Mouse (Mus musculus) cerebellum, adult 11-12 months (tissue): ENCODE data around the gene Kctd6.

ENCODE experiments used
- DNase-seq: peaks from one replicate; pipeline ENCODE4 v3.0.0; 2022

Gene Kctd6

DNA sequence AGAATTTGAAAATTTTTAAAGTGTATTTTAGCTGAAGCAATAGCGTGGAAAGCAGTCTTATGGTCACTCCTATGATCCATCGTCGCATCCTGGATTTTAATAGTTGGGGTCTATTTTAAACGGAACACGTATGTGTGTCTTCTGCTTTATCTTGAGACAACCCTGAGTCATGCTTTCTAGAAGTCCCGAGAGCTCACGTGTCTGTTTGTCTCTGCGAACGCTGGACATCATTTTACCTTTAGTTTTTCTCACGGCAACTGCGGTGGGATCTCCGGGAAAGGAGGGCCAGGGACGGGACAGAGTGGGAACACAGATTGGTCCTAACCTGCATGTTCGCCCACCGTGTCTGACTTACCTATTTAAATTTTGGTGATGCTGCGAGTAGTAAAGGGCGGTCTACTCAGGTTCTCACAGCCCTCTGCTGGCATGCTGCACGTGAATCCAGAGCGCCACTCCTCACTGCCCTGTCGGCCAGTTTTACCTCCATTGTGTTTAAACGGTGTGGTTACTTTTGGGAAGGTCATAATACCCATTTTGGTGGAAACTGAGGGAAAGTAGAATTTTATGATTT is 1.4 kb downstream of the Kctd6 start:
- DNase-seq = peak; percentile 41

DNA sequence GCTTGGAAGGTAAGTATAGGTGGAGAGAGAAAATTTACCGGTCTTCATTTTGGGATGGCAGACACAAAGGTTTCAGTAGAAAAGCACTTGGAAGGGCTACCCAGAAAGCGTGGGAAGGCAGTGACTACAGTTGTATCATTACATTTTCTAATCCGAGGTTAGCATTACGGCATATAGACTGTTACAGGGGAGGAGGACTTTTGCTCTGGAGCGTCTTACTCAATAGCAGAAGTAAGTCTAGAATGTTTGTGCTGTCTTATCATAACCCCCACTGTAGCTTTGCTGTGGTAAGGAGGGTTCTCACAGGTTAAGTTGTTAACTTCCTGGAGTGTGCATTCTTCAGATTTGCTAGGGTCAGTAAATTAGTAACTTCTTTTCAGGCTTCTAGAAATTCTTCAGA is 2.2 kb downstream of the Kctd6 start:
- DNase-seq = no peak

DNA sequence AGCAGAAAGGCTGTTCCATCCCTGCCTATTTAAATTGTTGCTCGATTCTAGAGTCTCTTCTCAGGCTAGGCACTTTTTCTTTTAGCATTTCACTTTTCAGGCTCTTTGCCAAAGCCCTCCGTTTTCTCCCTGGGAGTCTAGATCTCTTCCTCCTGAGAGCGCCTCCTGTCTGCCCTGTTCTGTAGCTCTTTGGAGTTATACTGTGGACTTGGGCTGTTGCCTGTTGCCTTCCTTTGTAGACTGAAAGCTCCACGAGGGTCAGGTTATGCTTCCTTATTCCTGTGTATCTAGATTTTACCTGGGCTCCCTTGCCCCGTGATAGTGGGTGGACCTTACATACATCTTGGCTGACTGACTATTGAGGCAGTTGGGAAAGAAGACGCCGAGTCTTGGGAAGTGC is 4.3 kb downstream of the Kctd6 start:
- DNase-seq = peak; percentile 51

DNA sequence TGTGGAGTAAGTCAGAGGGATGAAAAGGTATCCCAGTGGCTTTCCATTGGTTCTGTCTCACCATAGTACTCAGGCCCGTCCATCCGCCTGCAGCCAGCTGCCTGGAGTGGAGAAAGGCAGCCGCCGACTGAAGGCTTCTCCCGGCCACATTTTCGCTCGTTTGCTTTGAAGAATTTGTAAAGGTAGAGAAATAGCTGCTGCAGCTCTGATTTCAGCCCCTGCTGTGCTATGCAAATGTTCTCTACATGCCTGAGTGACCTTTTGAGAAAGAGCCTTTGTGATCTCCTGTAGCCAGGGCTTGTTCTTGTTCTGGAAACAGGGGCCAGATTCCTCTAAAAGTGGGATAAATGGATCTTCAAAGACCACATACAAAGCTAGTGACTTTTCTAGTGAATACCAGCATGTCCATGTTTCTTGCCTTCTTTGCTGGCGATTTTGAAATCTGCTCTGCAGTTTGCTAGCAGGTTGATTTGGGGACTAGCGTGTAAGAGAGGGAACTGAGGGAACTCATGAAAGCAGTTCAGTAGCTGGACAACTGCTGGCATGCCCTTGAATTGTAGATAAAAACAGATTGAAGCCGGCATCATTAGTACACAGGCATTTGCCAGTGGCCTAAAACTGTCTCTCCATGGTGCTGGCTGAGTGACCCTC is 4.9 kb downstream of the Kctd6 start:
- peak; percentile 73 for DNase-seq

DNA sequence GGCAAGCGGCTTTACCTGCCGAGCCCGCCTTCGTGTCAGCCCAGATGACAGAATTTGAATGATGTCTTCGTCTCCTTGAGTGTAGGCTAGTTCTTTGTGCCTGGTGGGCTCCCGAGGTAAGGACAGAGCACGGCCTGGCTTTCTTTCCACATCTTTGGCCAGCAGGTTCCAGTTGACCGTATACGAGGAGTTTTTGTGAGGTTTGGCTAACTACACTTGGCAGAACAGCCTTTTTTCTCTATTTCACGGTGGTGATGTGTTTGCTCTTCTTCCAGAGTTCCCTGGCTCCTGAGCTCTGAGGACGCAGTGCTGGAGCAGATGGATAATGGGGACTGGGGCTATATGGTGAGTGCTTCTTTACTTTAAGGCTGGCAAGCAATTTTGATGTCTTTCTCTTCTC is 5.9 kb downstream of the Kctd6 start:
- DNase-seq = peak; percentile 43

DNA sequence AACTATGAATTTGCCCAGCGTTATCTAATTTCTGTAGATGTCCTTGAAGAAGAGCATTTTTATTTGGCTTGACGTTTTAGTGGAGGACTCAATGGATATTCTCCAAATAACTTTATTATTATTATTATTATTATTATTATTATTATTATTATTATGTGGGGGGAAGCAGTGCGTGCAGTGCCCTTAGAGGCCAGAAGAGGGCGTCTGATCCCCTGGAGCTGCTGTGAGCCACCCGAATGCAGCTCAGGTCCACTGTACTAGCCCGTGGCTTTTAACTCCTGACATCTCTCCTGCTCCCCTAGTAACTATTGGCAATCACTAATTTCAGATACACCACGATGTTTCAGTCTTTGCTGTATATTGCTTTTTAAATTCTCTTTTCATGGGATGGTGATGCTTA is 6.4 kb downstream of the Kctd6 start:
- DNase-seq = no peak

DNA sequence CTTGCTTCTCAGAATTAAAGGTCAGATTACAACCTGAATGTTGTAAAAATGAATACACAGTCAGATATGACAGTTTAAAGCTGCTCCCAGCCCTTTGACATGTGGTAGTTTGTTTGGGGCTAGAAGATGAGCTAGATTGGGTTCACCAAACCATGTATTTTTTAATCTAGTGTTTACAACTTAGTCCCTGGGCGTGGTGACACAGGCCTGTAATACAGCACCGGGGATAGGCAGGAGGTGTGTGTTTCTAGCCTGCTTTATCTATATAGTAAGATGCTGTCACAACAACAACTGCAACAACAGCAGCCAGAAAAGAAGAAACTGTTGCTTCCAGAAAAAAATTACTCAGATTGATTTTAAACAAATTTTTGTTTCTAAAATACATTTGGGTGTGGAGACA is 7.0 kb downstream of the Kctd6 start:
- DNase-seq = no peak

DNA sequence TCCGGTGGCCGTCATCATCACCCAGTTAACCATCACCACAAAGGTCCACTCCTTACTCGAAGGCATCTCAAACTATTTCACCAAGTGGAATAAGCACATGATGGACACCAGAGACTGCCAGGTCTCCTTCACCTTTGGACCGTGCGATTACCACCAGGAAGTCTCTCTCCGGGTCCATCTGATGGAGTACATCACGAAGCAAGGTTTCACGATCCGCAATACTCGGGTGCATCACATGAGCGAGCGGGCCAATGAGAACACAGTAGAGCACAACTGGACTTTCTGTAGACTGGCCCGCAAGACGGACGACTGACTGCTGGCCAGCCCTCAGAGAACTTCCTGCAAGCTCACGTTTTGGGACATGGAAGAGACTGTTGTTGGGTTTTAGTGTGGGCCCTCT is 8.6 kb downstream of the Kctd6 start:
- no peak for DNase-seq

DNA sequence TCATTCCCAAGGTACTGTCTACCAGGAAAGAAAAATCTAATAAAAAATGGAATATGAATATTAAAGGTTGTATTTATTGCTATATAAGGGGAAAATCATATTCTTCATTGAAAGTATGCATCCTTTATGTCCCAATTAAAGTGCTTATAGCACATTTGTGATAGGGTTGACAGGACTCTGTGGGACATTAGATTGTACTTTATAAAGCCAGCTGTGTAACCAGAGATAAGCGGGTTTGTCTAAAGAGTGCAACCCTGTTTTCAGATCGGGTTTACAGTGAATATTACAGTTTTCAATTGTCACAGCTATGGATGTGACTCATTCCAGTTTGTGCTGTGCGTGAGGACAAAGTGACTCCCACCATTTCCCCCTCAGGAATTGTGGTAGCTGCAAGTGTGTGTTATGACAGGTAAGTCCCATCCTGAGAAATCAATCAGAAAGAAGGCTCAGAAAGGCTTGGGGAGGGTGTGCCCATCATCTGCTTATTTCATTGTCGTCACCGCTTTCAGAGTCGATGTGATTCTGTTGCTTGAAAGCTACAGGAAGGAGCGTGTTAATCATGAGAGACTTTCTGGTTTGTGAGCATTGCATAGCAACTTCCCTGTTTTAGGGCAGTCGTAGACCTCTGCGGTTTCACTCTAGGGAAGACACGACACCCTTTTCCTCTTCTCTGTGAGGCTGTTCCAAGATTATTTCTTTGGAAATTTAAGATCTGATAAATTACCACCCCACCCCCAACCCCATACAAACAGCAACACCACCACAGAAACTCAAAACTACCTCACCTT is 9.8 kb downstream of the Kctd6 start:
- no peak for DNase-seq

DNA sequence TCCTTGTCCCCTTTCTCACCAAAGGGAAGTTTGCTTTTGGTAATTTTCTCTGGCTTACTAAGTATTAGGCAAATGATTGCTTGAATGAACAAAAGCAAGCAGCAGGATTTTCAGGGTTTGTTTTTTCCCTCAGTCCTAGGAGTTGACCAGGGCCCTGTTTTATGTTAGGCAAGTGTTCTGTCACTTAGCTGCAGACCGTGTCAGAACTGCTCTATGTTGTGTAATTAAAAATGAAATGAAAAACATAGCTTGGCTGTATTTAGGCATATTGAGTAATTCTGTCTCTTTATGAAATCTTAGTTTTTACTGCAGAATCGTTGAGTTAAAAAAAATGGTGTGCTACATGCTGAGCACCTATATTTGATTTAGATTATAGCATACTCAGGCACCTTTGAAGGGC is 10.9 kb downstream of the Kctd6 start:
- DNase-seq = no peak

DNA sequence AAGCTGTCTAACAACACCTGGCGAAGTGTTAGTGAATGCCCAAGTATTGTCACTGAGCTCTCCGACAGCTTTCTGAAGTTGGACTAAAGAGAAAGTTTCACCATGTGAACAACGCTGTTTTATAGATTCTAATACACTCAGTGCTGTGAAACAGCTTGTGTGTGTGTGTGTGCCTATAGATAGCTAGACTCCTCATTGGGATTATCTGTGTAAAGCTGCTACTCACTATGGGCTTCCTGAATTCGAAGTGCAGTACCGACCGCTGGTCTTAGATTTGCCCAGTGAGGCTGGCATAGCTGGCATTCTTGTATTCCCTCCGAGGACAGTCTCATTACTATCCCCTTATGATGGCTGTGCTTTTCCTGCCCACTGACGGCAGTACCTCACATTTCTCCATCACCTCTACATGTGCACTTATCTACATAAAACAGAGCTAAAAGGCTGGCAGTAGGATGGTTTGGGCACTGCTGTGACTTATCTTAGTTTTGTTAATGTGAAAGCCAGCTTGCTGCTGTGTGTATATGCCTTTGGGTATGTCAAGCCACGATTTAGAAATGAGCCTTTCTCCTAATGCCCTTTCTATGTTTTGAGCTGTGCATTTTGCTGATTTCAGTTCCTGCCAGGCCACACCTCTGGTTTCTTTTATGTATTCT is 15.6 kb downstream of the Kctd6 start:
- DNase-seq = no peak

DNA sequence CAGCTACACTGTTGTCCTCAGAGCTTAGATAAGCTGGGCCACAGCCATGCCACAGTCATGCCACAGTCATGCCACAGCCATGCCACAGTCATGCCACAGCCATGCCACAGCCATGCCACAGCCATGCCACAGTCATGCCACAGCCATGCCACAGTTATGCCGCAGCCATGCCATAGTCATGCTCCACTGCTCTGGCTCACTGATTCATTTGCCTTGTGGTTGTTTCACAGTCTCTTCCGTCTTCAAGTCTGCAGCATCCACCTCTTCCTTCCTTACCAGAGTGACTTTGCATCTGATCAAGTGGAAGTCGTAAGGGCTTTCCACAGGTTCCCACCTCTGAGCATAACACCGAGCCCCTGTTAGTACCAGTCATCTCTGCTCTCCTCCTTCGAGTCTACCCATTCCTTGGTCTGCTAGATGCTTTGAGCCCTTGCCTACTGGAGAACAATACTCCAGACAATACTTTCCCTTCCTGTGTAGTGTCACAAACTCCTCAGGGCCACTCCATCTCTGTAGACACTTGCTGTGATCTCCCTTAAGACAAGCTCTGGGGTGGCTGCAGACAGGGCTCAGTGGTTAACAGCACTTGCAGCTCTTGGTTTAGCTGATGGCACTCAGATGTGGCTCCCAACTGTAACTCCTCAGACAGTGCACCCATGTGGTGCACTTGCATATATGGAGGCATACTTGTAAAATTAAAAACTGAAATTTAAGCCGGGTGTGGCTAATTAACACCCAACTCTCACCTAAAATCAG is 18.4 kb downstream of the Kctd6 start:
- DNase-seq = no peak

DNA sequence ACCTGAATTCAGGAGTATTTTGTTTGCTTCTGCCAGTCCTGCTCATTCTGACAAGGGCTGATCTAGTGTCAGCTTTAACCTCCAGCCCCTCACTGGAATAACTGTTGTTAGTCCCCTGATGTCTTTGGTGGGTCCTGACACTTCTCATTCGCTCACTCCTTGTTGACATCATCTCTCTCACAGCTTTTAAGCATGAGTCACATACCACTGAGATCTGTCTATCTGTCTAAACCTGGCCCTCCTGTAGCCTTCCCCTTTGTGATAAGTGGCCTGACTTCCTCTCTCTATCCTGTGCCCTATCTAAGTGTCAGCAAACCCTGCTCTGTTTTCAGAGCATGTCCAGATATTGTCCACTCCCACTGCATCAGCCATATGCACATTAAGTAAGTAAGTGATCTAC is 19.3 kb downstream of the Kctd6 start:
- DNase-seq = no peak

DNA sequence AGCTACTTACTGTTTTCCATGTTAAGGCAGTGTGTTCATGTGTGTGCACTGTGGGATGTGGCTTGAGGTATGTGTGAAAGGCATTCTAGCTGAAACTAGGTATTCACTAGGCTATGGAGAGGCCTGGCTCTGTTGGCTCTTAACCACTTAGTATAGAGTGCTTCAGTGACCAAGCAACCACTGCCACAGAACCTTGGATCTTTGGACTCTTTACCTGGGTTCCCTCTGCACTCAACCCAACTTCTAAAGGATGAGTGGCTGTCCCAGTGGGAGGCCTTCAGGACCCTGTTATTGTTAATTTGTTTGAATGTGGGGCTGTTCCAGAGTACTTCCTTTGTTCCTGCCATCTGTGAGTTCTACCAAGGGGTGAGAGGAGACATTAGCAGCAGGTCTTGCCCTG is 27.9 kb downstream of the Kctd6 start:
- no peak for DNase-seq

DNA sequence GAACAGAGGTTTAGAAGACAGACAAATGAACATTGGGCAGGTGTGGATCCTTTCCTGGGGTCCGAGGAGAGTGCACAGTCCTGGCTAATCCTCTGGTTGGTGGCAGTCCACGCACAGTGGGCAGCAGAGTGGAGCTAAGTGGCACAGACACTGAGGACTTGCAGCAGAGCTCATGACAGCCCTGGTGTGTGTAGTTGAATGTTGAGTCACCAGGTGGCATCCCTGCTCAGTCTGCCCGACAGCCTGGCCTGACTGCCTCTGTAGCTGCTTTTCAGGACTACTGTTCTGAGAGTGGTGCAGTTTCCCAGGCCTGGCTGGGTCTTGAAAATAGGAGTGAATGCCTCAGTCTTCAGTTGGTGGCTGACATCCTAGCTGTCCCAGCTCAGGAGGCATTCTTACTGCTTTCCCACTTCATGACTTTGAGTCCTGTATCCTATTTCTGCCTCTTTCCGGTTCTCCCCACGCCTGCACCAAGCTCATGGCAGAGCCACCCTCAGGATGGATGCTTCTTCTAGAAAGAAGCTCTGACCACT is 28.5 kb downstream of the Kctd6 start:
- DNase-seq = peak; percentile 42

DNA sequence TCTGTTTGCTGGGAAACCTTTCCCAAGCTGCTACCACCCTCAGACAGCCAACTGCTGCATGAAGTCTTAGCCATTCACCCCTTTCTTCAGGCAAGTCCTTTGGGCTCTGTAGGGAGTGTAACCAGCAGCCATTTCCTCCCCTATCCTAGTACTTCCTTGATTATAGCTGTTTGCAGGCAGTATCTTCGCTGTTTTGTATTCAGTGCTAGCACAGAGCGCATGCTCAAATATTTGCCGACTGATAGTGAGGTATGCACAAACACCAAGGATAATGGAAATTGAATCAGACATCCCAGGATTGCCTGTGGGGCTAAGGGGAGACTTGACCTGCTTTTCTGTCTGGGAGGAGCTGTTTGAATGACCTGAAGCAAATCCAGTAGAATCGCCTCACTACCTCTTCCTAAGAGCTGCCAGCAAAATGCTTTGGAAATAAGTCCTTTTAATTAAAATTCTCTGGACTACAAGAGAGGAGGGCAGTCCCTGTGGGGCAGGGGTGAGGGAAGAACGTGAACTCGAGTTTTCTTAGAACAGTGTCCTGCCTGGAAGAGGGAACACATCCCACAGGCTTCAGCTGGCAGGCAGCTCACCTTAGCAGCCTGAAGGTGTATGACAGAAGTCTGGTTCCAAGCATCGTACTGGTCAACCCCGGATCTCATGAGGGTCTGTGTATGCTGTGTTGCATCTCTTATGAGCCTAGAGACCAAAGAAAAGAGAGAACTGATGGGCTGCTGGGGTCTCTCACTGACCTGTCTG is 29.4 kb downstream of the Kctd6 start:
- DNase-seq = no peak

DNA sequence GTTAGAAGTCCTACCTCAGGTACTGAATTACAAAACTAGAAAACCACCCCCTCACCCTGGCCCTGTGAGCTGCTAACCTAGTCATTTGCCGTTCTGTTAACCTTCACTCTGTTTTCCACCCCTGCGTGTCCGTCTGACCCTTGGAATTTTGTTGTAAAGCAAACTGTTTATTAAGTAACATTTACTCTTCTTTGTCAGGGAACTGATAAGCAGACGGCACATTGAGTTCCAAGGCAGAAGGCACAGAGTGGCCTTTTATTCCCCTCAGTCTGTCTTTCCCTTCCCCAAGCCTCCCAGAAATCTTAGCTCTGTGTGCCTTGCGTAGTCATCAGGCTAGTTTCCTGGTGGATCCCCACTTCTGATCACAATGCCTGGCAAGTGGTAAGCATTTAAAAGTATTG is 30.3 kb downstream of the Kctd6 start:
- DNase-seq = no peak

DNA sequence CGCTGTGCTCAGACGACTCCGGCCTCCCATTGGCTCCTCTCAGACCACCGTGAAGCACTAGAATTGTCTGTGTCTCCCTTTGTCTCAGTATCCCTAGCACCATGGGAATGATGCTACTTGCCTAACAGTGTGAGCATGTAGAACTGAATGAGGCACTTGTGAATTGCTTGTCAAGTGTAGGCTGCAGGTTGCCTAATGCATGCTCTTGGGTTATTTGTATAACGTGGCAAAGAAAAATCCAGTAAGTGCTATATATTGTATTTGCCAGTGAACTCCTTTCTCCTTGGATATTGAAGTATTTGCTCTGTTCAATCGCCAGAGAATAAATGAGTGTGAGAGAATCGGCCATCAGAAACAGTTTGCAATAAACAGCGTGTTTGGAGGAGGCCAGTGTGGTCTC is 32.9 kb downstream of the Kctd6 start:
- no peak for DNase-seq

DNA sequence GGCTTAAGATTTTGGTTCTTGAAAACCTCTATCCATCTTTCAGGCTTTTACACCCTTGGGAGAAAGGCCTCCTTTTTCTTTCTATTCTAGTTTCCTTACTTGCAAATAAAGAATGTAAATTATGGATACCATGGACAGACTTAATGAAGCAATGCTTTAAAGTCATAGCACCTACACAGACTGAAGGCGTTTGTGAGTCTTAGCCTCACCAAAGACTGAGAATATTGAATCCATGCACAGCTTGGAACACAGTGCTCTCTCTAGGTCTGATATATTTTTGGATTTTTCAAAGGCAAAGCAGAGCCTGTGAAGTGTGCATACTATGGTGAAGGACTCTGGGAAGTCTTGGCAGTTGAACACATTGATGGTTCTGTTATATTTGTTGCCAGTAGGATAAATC is 35.3 kb downstream of the Kctd6 start:
- no peak for DNase-seq

DNA sequence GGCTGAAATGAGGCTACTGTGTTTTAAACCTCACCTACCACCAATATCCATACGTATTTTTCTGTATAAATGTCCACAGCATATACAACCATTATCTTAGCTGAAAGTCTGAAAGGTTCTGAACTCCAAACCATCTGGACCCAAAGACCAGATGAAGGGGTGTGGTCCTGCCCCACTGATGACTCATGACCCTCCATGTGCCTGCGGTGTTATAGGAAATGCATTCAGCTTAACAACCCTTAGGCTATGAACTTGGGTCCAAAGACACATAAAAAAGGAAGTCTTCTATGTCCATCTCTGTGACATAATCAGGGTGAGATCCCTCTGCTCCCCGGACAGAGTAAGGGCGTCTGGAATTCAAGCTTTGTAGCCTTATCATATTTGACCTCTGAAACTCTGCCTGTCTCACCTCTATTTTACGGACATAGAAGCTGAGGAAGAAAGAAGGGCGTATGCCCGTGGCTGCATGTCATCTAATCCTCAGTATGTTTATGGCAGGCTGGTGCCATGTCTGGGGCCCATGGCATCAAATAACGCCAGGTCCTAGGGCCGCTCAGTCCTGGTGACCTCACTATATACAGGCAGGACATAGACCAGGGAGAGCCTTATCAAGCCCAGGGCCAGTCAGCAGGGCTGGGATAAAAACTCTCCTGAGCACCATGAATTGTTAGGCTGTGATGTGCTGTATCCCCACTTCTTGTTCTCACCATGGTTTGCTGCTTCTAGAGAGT is 36.4 kb downstream of the Kctd6 start:
- DNase-seq = no peak

DNA sequence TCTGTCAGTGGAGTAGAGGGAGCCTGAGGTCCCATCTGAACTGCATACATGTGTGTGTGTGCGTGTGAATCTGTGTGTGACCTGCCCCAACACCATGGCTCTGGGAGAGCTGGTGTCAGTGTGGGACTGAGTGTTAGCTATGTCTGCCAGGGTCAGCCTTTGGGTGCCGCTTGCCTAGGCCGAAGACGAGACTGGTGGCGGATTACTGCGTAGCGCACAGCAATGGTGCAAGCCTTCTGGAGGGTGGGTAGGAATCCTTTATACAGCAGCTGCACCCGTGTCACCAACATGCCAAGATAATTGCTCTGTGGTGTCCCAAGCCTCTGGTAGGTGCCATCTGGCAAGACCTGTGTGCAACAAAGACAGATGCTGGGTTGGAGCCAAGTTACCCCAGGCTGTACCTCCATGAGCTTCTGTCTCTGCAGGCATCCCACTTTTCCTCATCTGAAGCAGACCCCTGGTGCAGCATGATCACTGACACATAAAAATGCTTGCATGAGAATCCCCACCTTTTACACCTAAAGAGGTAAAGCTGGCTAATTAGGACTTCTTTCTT is 37.5 kb downstream of the Kctd6 start:
- no peak for DNase-seq
